Mouse (Mus musculus) intestine, embryonic 16.5 days (tissue): Measurements from ENCODE around the gene Pigl. TPM values are rescaled to one million over a fixed set of nuclear protein-coding genes. Genes with fewer than 3 reads are reported as not detected.
"Not testable (repeated sequence)": the region's sequence is repeated elsewhere in the genome, so short reads cannot be mapped to it uniquely, and the experiment has no call there.

Experiments used
- ATAC-seq: fragments of 200-750 bp; cut with Nextera tagmentation; 2 replicates; pipeline ENCODE4 v1.8.0; 2017; ENCODE audit warnings: moderate TSS enrichment, moderate library complexity
- H3K27ac ChIP-seq: fragments of 300-500 bp; sonication (generic); 2 replicates; pipeline ENCODE4 v1.5.1; 2014; ENCODE audit warnings: mild to moderate bottlenecking, low read length
- H3K27me3 ChIP-seq: fragments of 300-500 bp; sonication (generic); replicated peaks from 2 replicates; pipeline ENCODE4 v1.6.1; 2014; ENCODE audit warnings: low read length, control low read depth, mixed read lengths; ENCODE audit not compliant: control insufficient read depth, insufficient read depth
- H3K36me3 ChIP-seq: fragments of 300-500 bp; sonication (generic); 2 replicates; pipeline ENCODE4 v1.6.1; 2014; ENCODE audit warnings: low read length, control low read depth; ENCODE audit not compliant: control insufficient read depth, insufficient read depth
- H3K4me1 ChIP-seq: fragments of 300-500 bp; sonication (generic); 2 replicates; pipeline ENCODE4 v1.6.1; 2014; ENCODE audit warnings: low read length, control low read depth, mixed read lengths; ENCODE audit not compliant: control insufficient read depth, insufficient read depth
- H3K4me2 ChIP-seq: fragments of 300-500 bp; sonication (generic); 2 replicates; pipeline ENCODE4 v1.6.1; 2014; ENCODE audit warnings: low read depth, low read length, control low read depth
- H3K4me3 ChIP-seq: fragments of 300-500 bp; sonication (generic); 2 replicates; pipeline ENCODE4 v1.5.1; 2014; ENCODE audit warnings: mild to moderate bottlenecking, low read length
- H3K9ac ChIP-seq: fragments of 300-500 bp; sonication (generic); 2 replicates; pipeline ENCODE4 v1.6.1; 2014; ENCODE audit warnings: low read depth, low read length
- H3K9me3 ChIP-seq: fragments of 300-500 bp; sonication (generic); 2 replicates; pipeline ENCODE4 v1.6.1; 2016; ENCODE audit warnings: low read length, control low read depth; ENCODE audit not compliant: control insufficient read depth
- WGBS: fragments of 180-500 bp; shearing (Covaris S2); extraction: QIAGEN DNeasy Blood & Tissue Kit; methylation state at CpG from one replicate; pipeline ENCODE4 v1.1.7; 2014; 5-methylcytosine and 5-hydroxymethylcytosine counted together
- polyA plus RNA-seq: library from polyadenylated mRNA; unstranded; fragments of >200 nt; fragmentation: Nextera tagmentation; extraction: Ambion mirVana; gene quantifications from 2 replicates; pipeline ENCODE4 v1.2.1, GENCODE M21; 2015

Pigl gene
- polyA plus RNA-seq, 1 experiment from 2014 or later: 11.8 TPM

GRCm38 (mm10) chr11:62463225-62463915, 5.1 kb downstream of the Pigl start:
- no peak overlapping the region for H3K4me2 ChIP-seq
- WGBS: 74% methylated on average over 2 of the region's 2 CpGs
- no peak for ATAC-seq
- no peak overlapping the region for H3K9ac ChIP-seq
- H3K27ac ChIP-seq: no peak overlapping the region
- H3K4me1 ChIP-seq: no peaks in the 10 kb centered on the region
- H3K27me3 ChIP-seq: no peaks in the 10 kb centered on the region
- H3K9me3 ChIP-seq: no peaks in the 10 kb centered on the region
- H3K4me3 ChIP-seq: no peak overlapping the region
- H3K36me3 ChIP-seq: no peaks in the 10 kb centered on the region

- no peaks in the 10 kb centered on the region for H3K4me1 ChIP-seq
- H3K27me3 ChIP-seq: no peaks in the 10 kb centered on the region
- no peak overlapping the region for H3K9ac ChIP-seq
- 94% methylated on average over 3 of the region's 3 CpGs for WGBS
- H3K27ac ChIP-seq: no peak overlapping the region
- no peaks in the 10 kb centered on the region for H3K36me3 ChIP-seq
- H3K4me3 ChIP-seq: no peak overlapping the region
- H3K9me3 ChIP-seq: no peaks in the 10 kb centered on the region
- no peak overlapping the region for H3K4me2 ChIP-seq
- no peak for ATAC-seq
These were observed 6.4 kb downstream of the Pigl start for GRCm38 (mm10) chr11:62464696-62465095.

GRCm38 (mm10) chr11:62465849-62466248, 7.6 kb downstream of the Pigl start:
- Histone ChIP-seq H3K27me3 (no peaks in the 10 kb centered on the region), H3K4me2 (no peak overlapping the region), H3K27ac (no peak overlapping the region), H3K9me3 (no peaks in the 10 kb centered on the region), H3K36me3 (no peaks in the 10 kb centered on the region), H3K4me1 (no peaks in the 10 kb centered on the region), H3K4me3 (no peak overlapping the region), H3K9ac (no peak overlapping the region)
- WGBS: 87% methylated on average over 3 of the region's 3 CpGs
- no peak for ATAC-seq

- no peaks in the 10 kb centered on the region for H3K27me3 ChIP-seq
- H3K9me3 ChIP-seq: no peaks in the 10 kb centered on the region
- no peak overlapping the region for H3K4me2 ChIP-seq
- H3K9ac ChIP-seq: no peak overlapping the region
- H3K4me1 ChIP-seq: no peaks in the 10 kb centered on the region
- no peak overlapping the region for H3K27ac ChIP-seq
- no peak overlapping the region for H3K4me3 ChIP-seq
- ATAC-seq: no peak
- no peaks in the 10 kb centered on the region for H3K36me3 ChIP-seq
- WGBS: 84% methylated on average over 3 of the region's 3 CpGs
These were observed 8.3 kb downstream of the Pigl start for GRCm38 (mm10) chr11:62466546-62466945.

GRCm38 (mm10) chr11:62467289-62467688, 9.0 kb downstream of the Pigl start:
- not testable (repeated sequence) for H3K4me3 ChIP-seq, H3K9me3 ChIP-seq, H3K27ac ChIP-seq, H3K27me3 ChIP-seq, H3K4me2 ChIP-seq, H3K9ac ChIP-seq, H3K4me1 ChIP-seq, ATAC-seq, H3K36me3 ChIP-seq

GRCm38 (mm10) chr11:62470451-62470850, 12.2 kb downstream of the Pigl start:
- 91% methylated on average over 6 of the region's 6 CpGs for WGBS
- no peak overlapping the region for H3K4me3 ChIP-seq
- H3K27ac ChIP-seq: no peak overlapping the region
- no peak overlapping the region for H3K9ac ChIP-seq
- ATAC-seq: no peak
- H3K36me3 ChIP-seq: no peaks in the 10 kb centered on the region
- H3K4me2 ChIP-seq: no peak overlapping the region
- no peaks in the 10 kb centered on the region for H3K4me1 ChIP-seq
- H3K27me3 ChIP-seq: no peaks in the 10 kb centered on the region
- H3K9me3 ChIP-seq: no peaks in the 10 kb centered on the region

GRCm38 (mm10) chr11:62473516-62473915, 15.3 kb downstream of the Pigl start:
- 93% methylated on average over 5 of the region's 5 CpGs for WGBS
- H3K9ac ChIP-seq: no peak overlapping the region
- no peak for ATAC-seq

GRCm38 (mm10) chr11:62476156-62476555, 17.9 kb downstream of the Pigl start:
- Histone ChIP-seq H3K4me2 (no peak overlapping the region), H3K36me3 (no peaks in the 10 kb centered on the region), H3K27me3 (no peaks in the 10 kb centered on the region), H3K9ac (no peak overlapping the region), H3K4me3 (no peak overlapping the region), H3K9me3 (no peaks in the 10 kb centered on the region), H3K27ac (no peak overlapping the region), H3K4me1 (no peaks in the 10 kb centered on the region)
- 84% methylated on average over 4 of the region's 4 CpGs for WGBS
- ATAC-seq: no peak

More at GRCm38 (mm10) chr11:62473516-62473915, 15.3 kb downstream of the Pigl start:
- Histone ChIP-seq H3K27me3 (no peaks in the 10 kb centered on the region), H3K9me3 (no peaks in the 10 kb centered on the region), H3K36me3 (no peaks in the 10 kb centered on the region), H3K4me3 (no peak overlapping the region), H3K27ac (no peak overlapping the region), H3K4me2 (no peak overlapping the region), H3K4me1 (no peaks in the 10 kb centered on the region)

GRCm38 (mm10) chr11:62478931-62479330, 20.7 kb downstream of the Pigl start:
- no peaks in the 10 kb centered on the region for H3K36me3 ChIP-seq
- H3K27me3 ChIP-seq: no peaks in the 10 kb centered on the region
- no peak overlapping the region for H3K9ac ChIP-seq
- no peaks in the 10 kb centered on the region for H3K4me1 ChIP-seq
- WGBS: 79% methylated on average over 6 of the region's 6 CpGs
- H3K9me3 ChIP-seq: no peaks in the 10 kb centered on the region
- no peak overlapping the region for H3K4me2 ChIP-seq
- ATAC-seq: no peak
- no peak overlapping the region for H3K4me3 ChIP-seq
- H3K27ac ChIP-seq: no peak overlapping the region

GRCm38 (mm10) chr11:62479581-62479980, 21.3 kb downstream of the Pigl start:
- Histone ChIP-seq H3K9me3 (no peaks in the 10 kb centered on the region), H3K4me1 (no peaks in the 10 kb centered on the region), H3K27me3 (no peaks in the 10 kb centered on the region), H3K27ac (no peak overlapping the region), H3K36me3 (no peaks in the 10 kb centered on the region), H3K4me2 (no peak overlapping the region), H3K9ac (no peak overlapping the region), H3K4me3 (no peak overlapping the region)
- ATAC-seq: no peak
- 72% methylated on average over 5 of the region's 5 CpGs for WGBS
